Mouse (Mus musculus): ENCODE data around the gene Rbfox2.

The Rbfox2 gene

DNA sequence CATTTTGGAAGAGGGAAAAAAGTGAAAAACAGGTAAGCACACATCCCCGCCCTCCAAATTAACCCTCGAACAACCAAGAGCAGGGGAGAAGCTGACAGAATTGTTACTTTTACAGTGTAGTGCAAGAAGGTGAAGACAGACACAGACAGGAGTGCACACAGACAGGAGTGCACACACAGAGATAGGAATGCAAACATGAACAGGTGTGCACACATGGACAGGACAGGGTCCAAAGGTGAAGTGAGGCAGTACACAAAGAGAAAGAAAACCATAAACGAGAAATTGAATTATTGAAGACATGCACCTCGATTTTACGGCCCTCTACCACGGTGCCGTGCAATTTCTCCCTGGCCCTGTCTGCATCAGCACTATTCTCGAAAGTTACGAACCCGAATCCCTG lies 201.5 kb downstream of the Rbfox2 start:
- no peak for DNase-seq (ENCODE audit: low read depth, low spot score)

DNA sequence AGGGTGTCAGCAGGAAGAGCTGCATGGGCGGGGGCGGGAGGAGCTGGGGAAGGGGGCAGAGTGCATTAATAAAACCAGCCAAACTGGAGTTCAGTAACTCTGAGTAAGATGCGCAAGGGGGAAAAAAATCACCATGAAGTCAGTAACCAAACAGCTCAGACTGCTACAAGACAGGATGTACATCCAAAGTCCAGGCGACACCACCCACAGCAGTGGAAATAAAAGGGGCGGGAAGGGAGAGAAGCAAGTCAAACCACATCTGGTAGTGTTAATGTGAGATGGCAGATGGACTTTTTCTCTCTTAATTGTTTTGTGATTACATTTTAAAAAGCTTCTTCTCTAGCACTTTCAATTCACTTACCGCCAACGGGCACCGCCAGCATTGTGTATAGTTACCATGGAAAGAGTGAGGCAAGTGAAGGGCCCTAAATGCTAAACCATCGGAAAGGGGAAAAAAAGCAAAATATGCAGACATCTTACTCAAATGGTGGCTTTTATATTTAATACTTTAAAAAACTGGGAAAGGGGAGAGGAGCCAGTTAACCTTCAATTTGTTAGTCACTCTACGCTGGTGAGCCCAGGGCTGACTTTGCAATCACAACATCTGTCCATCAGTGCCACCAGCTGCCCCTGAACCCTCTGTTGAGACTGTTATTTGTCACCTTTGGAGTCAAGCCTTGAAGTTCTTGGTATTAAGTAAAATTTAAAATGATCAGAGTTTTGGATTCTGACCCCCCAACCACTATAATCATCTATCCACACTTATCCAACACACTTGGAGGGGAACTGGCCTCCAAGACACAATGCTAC lies 202.2 kb downstream of the Rbfox2 start:
- DNase-seq (ENCODE audit: low read depth, low spot score), result no peak

GRCm38 (mm10) chr15:77102685-77103084 lies 204.1 kb downstream of the Rbfox2 start:
- no peak for DNase-seq (ENCODE audit: low read depth, low spot score)

DNA sequence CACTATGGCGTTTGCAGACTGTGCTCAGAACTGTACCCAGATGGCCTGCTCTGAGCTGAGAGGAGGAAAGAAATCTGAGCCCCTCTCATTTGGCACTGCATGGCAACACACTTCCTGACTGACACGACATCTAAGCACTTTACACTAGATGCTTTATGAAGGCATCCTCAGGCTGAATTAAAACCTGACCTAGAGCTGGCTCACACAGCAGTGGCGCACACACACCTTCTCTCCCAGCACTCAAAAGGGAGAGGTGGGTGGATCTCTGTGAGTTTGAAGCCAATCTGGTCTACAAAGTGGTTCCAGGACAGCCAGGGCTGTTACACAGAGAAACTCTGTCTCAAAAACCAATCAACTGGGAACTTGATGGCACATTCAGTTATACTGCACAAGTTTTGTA lies 207.0 kb downstream of the Rbfox2 start:
- DNase-seq (ENCODE audit: low read depth, low spot score), result no peak

GRCm38 (mm10) chr15:77097358-77097757 lies 209.4 kb downstream of the Rbfox2 start:
- no peak for DNase-seq (ENCODE audit: low read depth, low spot score)

DNA sequence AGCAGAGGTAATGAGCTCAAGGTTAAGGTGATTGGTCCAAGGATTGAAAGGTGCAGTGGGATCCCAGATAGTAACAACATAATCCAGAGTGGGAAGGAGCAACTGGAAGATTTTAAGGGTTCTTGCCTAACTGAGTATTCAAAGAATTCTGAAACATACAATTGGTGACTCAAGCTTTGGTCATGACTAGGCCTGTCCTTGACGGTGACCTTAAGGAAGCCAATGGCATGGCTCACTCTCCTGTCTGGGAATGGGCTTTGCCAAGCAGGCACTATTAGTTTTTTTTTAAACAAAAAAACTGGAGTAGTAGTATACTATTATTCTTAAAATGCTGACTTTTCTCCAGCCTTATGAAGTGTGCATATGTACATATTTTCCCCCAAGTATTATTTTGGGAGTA lies 211.6 kb downstream of the Rbfox2 start:
- no peak for DNase-seq (ENCODE audit: low read depth, low spot score)

DNA sequence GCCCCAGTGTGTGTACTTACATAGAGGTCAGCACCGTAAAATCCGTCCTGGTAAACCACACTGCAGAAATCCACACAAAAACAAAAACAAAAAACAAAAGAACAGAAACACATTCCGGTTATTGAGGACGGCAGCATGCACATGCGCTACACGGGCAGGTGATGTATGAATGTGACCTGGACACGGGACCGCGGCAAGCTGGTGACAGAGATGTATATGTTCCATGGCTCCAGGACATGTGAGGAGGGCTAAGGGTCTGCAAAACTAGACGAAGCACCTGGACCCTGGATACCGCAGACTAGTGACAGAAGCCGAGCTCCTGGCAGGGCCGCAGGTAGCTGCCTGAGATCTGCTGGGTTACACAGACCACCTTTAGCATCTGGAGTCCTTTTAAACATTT lies 212.4 kb downstream of the Rbfox2 start:
- DNase-seq (ENCODE audit: low read depth, low spot score), result no peak

DNA sequence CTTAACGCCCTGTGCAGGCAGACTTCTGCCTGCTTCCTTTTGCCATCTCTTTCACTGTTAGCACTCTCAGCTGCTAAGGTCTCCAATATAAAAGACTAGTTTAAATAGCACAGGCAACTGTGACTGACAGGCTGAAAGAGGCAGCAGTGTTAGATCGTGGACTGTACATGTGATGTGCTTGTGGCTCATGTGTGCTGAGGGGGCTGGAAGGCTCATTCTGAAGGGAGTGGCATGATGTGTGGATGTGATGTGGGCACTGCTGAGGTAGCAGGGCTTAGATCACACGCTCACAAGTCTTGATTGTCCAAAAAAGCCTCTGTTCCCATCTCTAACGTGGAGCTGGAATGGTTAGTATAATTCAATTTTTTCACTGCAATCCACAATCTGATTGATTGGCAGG lies 215.4 kb downstream of the Rbfox2 start:
- no peak for DNase-seq (ENCODE audit: low read depth, low spot score)

DNA sequence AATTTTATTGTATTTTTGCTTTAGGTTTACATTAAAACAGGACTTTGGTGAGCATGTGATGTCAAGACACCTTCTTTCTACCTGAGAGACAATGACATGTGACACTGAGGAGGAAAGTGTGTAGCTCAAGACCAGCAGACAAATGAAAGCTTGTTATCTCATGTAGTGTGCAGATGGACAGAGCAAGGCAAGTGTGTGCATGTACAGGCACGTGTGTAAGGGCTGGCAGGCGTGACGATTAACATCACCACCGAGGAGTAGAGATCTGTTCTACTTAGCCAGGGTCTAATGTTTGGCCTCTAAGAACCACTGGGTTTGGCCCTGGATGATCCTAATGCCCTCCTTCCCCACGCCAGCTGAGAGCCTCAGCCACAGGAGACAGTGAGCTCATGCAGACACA lies 216.3 kb downstream of the Rbfox2 start:
- no peak for DNase-seq (ENCODE audit: low read depth, low spot score)

GRCm38 (mm10) chr15:77089249-77089648 lies 217.6 kb downstream of the Rbfox2 start:
- DNase-seq (ENCODE audit: low read depth, low spot score), result no peak

DNA sequence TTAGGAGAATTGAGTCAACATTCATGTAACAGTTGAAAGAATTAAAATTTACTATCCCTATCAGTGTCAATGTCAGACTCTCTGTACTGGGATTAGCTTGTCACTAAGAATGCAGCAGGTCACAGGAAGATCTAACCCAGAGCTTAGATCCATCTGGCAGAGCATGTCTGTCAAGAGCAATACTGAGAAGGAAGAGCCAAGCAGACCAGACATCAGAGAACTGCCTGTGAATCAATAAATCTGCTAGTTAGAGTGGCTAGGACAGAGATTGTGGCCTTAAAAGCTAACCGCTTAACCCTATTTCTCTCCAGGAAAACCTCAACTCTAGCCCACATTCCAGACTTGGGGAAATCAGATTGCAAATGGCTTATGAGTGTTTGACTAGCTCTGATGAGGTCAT lies 220.3 kb downstream of the Rbfox2 start:
- no peak for DNase-seq (ENCODE audit: low read depth, low spot score)

GRCm38 (mm10) chr15:77085818-77086217 lies 221.0 kb downstream of the Rbfox2 start:
- DNase-seq (ENCODE audit: low read depth, low spot score), result no peak

DNA sequence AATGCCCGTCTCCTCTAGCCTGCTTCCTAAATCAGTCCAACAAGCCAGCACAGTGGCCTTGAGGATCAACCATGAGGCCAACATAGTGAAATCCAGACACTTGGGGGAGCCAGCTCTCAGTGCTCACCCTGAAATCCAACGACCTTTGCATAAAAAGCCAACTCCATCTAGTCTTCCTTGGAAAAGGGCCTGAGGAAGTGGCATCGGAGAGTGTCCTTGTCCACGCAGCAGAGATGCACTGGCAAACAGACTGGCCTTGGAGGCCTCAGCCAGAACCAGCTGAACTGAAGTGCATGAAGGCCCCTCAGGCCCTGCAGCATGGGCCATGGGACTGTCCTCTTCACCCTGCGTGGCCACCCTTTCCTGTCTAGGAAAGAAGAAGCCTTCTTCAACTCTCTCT lies 225.3 kb downstream of the Rbfox2 start:
- no peak for DNase-seq (ENCODE audit: low read depth, low spot score)

GRCm38 (mm10) chr15:77080684-77081254 lies 226.0 kb downstream of the Rbfox2 start:
- DNase-seq (ENCODE audit: low read depth, low spot score), result no peak

- no peak for DNase-seq (ENCODE audit: low read depth, low spot score)
Measured at GRCm38 (mm10) chr15:77079890-77080361, 226.9 kb downstream of the Rbfox2 start.

GRCm38 (mm10) chr15:77079256-77079822 lies 227.5 kb downstream of the Rbfox2 start:
- DNase-seq (ENCODE audit: low read depth, low spot score), result no peak

DNA sequence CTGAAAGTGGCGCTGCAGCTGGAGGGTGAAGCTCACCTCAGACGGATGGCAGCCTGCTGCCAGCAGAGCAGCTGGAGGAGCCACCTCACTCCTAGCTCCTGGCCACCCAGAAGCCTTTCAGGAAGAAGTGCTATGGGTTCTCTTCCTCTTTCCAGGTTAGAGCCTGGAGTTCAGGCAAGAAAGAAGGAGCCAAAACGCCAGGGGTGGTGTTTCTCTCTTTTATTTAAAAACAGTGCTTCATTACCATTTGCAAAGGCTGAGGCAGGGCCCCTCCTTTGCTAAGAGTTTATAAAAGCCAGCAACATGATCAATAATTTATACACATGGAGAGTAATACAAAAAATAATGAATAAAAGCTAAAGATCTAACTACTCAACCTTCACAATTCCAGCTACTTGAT lies 228.0 kb downstream of the Rbfox2 start:
- no peak for DNase-seq (ENCODE audit: low read depth, low spot score)

DNA sequence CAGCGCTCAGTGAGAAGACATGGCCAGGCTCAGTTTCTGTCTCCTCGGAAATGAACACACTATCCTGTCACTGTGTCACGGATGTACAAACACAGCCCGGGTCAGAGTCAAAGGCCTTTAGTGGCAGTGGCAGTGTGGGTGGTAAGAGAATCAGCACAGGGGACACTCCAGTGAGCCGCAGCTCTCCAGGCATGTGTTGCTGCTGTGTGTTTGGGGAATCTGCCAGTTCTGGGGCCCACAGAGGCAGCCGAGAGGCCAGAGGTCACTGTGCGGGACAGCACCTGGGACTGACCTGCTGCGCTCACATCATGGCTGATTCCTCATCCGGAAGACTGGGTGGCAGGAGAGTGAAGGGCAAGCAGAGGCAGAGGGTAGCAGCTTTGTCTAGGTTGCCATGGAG lies 228.9 kb downstream of the Rbfox2 start:
- no peak for DNase-seq (ENCODE audit: low read depth, low spot score)

DNA sequence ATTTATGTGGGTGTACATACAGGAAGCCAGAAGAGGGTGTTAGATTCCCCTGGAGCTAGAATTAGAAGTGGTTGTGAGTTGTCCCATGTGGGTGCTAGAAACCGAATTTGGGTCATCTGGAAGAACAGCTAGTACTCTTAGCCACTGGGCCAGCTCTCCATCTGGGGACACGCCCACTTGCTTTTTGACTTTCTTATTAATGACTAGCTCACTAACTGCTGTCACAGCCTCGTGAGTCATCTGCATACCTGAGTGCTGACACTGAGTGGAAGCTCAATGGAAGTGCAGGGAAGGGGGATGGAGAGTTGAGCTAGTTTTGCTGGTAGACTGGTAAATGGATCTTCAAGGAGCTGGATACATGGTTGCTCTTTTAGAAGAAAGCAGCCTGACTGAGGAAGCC lies 230.3 kb downstream of the Rbfox2 start:
- no peak for DNase-seq (ENCODE audit: low read depth, low spot score)

DNA sequence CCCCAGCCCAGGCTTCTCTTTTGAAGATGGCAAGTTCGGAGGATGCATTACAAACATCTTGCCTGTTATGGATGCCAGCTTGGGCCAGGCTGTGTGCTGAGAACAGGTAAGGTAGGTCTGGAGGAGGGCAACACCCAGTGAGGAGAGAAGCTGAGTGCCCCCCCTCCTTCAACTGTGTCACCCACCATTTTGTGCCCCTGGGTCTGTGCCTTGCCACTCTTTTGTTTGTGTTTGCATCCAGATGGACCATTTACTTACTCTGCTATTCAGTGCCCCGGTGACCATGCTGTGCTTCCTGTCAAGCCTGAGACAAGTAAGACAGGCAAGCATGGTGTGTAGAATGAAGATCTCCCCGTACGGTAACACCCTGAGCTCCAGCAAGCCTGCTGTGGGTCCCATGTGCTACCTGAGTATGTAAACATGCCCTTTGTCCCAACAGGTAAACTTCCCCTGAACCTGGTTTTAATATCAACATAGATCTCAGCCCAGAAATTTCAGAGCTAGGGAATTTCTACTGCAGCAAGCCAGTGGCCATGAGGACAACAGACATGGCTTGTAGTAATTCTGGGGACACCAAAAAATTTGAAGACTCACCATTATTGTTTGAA lies 234.1 kb downstream of the Rbfox2 start:
- no peak for DNase-seq (ENCODE audit: low read depth, low spot score)

- DNase-seq (ENCODE audit: low read depth, low spot score), result peak; percentile 28
Measured at GRCm38 (mm10) chr15:77071501-77071900, 235.3 kb downstream of the Rbfox2 start.

- no peak for DNase-seq (ENCODE audit: low read depth, low spot score)
Measured at GRCm38 (mm10) chr15:77070745-77071268, 236.0 kb downstream of the Rbfox2 start.

Measured in forelimb bud, embryonic 11.5 days (tissue).